Mouse (Mus musculus) cerebellum, postnatal 36 days (tissue): ENCODE measurements around the gene Tenm3.
"Not testable (repeated sequence)": the region's sequence is repeated elsewhere in the genome, so short reads cannot be mapped to it uniquely, and the experiment has no call there.

Experiments used
- DNase-seq, 2 experiments: peaks; one replicate each; pipeline ENCODE4 v3.0.0; 2021 to 2022; ENCODE audit warnings: mixed read lengths in 2 of 2

Gene Tenm3

GRCm38 (mm10) chr8:48183758-48184157 is 660.0 kb downstream of the Tenm3 start:
- no peak for DNase-seq

GRCm38 (mm10) chr8:48181000-48181399 is 662.8 kb downstream of the Tenm3 start:
- no peak for DNase-seq

GRCm38 (mm10) chr8:48180146-48180545 is 663.6 kb downstream of the Tenm3 start:
- DNase-seq = not testable (repeated sequence)

DNA sequence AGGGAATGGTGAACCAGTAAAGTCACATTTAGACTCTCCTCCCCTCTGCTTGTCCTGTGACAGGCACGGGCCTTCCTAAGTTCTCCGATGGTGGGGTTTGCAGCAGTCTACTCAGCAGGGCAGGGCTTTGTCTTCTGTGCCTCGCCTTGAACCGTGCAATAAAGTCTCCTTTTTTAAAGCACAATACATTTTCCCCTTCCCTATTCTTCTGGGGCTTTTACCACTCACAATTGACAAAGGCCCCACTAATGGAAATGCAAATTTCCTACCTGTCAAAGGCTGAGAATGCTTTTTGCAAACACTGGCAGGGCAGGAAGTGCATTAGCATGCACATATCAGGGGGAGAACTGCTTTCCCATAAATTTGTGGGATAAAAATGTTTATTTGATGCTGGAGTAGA is 664.8 kb downstream of the Tenm3 start:
- DNase-seq = no peak

DNA sequence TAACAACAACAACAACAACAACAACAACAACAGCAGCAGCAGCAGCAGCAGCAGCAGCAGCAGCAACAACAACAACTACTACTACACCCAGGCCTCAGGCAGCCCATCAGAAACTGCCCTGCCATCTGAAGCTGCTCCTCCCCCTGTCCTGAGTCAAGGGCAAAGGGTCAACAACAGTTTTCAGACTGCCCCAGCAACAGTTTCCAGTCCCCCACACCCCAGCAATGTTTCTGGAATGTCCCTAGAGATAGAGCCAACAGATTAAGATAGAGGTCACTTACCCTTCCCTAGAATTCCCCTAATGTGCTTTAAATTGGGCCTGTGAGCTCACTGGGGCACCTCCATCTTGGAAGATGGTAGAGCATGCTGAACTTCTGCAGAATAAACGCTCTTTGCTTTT is 665.9 kb downstream of the Tenm3 start:
- no peak for DNase-seq
